Mouse (Mus musculus) activated CD4-positive, CD25-positive, alpha-beta regulatory T cell, adult 4 months (primary cell): ENCODE results near the gene Sycp2. TPM values are rescaled to one million over a fixed set of nuclear protein-coding genes. Genes with fewer than 3 reads are reported as not detected.

Experiments
- ATAC-seq: one replicate; pipeline ENCODE4 v1.8.0; 2017
- polyA plus RNA-seq, 2 experiments: library from polyadenylated mRNA; unstranded; fragments of 100-300 nt; shearing (Covaris generic); gene quantifications; one replicate each; pipeline ENCODE4 v1.2.1; 2017

The Sycp2 gene
- under 1 TPM in 1 of 2 experiments, not detected in 1; 0.21 TPM for polyA plus RNA-seq

- no peak for ATAC-seq
Observed at GRCm38 (mm10) chr2:178407053-178407815, at the start of gene Sycp2. TSS of gene Sycp2 (minus strand) at chr2:178407685.

GRCm38 (mm10) chr2:178454664-178455516, 47.4 kb upstream of the Sycp2 start:
- no peak for ATAC-seq

- no peak for ATAC-seq
Observed at GRCm38 (mm10) chr2:178450961-178451360, 43.5 kb upstream of the Sycp2 start.

- ATAC-seq = no peak
Observed at GRCm38 (mm10) chr2:178450236-178450635, 42.8 kb upstream of the Sycp2 start.

- ATAC-seq = no peak
Observed at GRCm38 (mm10) chr2:178449386-178449785, 41.9 kb upstream of the Sycp2 start.

GRCm38 (mm10) chr2:178437311-178437710, 29.8 kb upstream of the Sycp2 start:
- ATAC-seq = no peak

- no peak for ATAC-seq
Observed at GRCm38 (mm10) chr2:178433903-178434302, 26.4 kb upstream of the Sycp2 start.

GRCm38 (mm10) chr2:178433495-178433894, 26.0 kb upstream of the Sycp2 start:
- no peak for ATAC-seq

GRCm38 (mm10) chr2:178430231-178430630, 22.7 kb upstream of the Sycp2 start, which contains the start of gene Cdh26:
TSS of gene Cdh26 (plus strand) at chr2:178430531.
- ATAC-seq = no peak

- no peak for ATAC-seq
Observed at GRCm38 (mm10) chr2:178429426-178429825, 21.9 kb upstream of the Sycp2 start.

GRCm38 (mm10) chr2:178428676-178429075, 21.2 kb upstream of the Sycp2 start:
- no peak for ATAC-seq

- ATAC-seq = no peak
Observed at GRCm38 (mm10) chr2:178428183-178428582, 20.7 kb upstream of the Sycp2 start.

GRCm38 (mm10) chr2:178427181-178427580, 19.7 kb upstream of the Sycp2 start:
- no peak for ATAC-seq

- no peak for ATAC-seq
Observed at GRCm38 (mm10) chr2:178426229-178426628, 18.7 kb upstream of the Sycp2 start.

GRCm38 (mm10) chr2:178423223-178423622, 15.7 kb upstream of the Sycp2 start:
- no peak for ATAC-seq

GRCm38 (mm10) chr2:178422186-178422585, 14.7 kb upstream of the Sycp2 start:
- no peak for ATAC-seq

- ATAC-seq = no peak
Observed at GRCm38 (mm10) chr2:178421603-178422002, 14.1 kb upstream of the Sycp2 start.

GRCm38 (mm10) chr2:178420576-178420975, 13.1 kb upstream of the Sycp2 start:
- ATAC-seq = no peak

GRCm38 (mm10) chr2:178416970-178417369, 9.5 kb upstream of the Sycp2 start:
- ATAC-seq = no peak

GRCm38 (mm10) chr2:178416427-178416826, 8.9 kb upstream of the Sycp2 start:
- no peak for ATAC-seq

- no peak for ATAC-seq
Observed at GRCm38 (mm10) chr2:178415150-178415448, 7.6 kb upstream of the Sycp2 start.

GRCm38 (mm10) chr2:178414261-178415149, 7.0 kb upstream of the Sycp2 start, which contains the start of the genes Ppp1r3d and Fam217b:
TSS of gene Ppp1r3d (minus strand) at chr2:178414472.
TSS of gene Fam217b (plus strand) at chr2:178414524.
- ATAC-seq = no peak
